Mouse (Mus musculus) olfactory bulb, adult 2 months (tissue): ENCODE measurements around the gene Arcn1.

Experiments
- CTCF ChIP-seq: fragments of 200-500 bp; IDR thresholded peaks from 2 replicates; pipeline ENCODE4 v1.5.1; 2012; ENCODE audit warnings: low read depth, mild to moderate bottlenecking, low read length, moderate library complexity; ENCODE audit not compliant: insufficient read depth
- POLR2A ChIP-seq: fragments of 200-500 bp; IDR thresholded peaks from 2 replicates; pipeline ENCODE4 v1.6.1; 2012; ENCODE audit warnings: mild to moderate bottlenecking, low read depth, low read length, moderate library complexity; ENCODE audit not compliant: insufficient read depth

DNA sequence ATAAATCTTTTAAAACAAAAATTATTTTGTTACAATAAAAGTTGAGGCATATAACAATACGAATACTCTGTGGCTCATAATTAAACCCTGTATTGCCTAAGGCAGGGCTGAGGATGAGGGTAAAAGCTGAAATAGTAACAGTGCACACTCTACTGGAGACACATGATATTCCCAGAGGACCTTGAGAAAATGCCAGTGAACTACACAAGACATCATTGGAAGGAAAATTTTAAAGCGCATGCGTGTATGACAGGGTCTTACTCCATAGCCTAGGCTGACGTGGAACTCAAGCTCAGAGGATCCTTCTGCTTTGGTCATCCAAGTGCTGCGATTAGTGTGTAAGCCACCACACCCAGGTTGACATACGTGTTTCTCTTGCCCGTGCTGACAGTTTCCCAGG lies 19.2 kb downstream of the Arcn1 start:
- TF ChIP-seq CTCF: no peak
- TF ChIP-seq POLR2A: no peak
